Mouse (Mus musculus) brain, adult 10 weeks (tissue): ENCODE measurements around the gene Clec1b. TPM values are rescaled to one million over a fixed set of nuclear protein-coding genes. Genes with fewer than 3 reads are reported as not detected.

Source experiments
- polyA plus RNA-seq: library from polyadenylated mRNA; stranded (reverse); fragments of 350-450 nt; fragmentation: Illumina TruSeq; extraction: RNeasy Lipid Tissue Mini Kit (QIAGEN cat#74804); gene quantifications from one replicate; pipeline ENCODE4 v1.2.3, GENCODE M21; 2015; ENCODE audit warnings: low read depth, low replicate concordance

The Clec1b gene
- polyA plus RNA-seq: not detected

GRCm38 (mm10) chr6:129396997-129397396, at the start of gene Clec1b:
Gene Clec1b (plus strand): TSS chr6:129397297.

GRCm38 (mm10) chr6:129385774-129386173, 11.3 kb upstream of the Clec1b start, which contains the start of gene Clec12b:
Gene Clec12b (minus strand): TSS chr6:129385874.

GRCm38 (mm10) chr6:129408562-129408961, 11.5 kb downstream of the Clec1b start, which contains the start of gene Clec9a:
Gene Clec9a (plus strand): TSS chr6:129408862.

GRCm38 (mm10) chr6:129451411-129452039, 54.4 kb downstream of the Clec1b start, which contains the start of gene Clec1a:
Gene Clec1a (minus strand): TSS chr6:129452000.

Other genes starting within 250 kb of the Clec1b start
- gene Clec2d, start 216.7 kb upstream of the Clec1b start, polyA plus RNA-seq: 19.1 TPM
- not detected for gene Cd69, start 121.9 kb upstream of the Clec1b start, polyA plus RNA-seq
- not detected for gene 4922502D21Rik, start 65.5 kb upstream of the Clec1b start, polyA plus RNA-seq
- 0.58 TPM for gene Clec12a, start 54.6 kb upstream of the Clec1b start, polyA plus RNA-seq
- not detected for gene Clec12b, start 11.4 kb upstream of the Clec1b start, polyA plus RNA-seq
- not detected for gene Clec9a, start 11.6 kb downstream of the Clec1b start, polyA plus RNA-seq
- gene Clec1a, start 54.7 kb downstream of the Clec1b start, polyA plus RNA-seq: 0.91 TPM
- not detected for gene Olr1, start 109.9 kb downstream of the Clec1b start, polyA plus RNA-seq
- not detected for gene Tmem52b, start 115.3 kb downstream of the Clec1b start, polyA plus RNA-seq
- 958 TPM for gene Gabarapl1, start 135.9 kb downstream of the Clec1b start, polyA plus RNA-seq
- not detected for gene Klre1, start 180.6 kb downstream of the Clec1b start, polyA plus RNA-seq
- gene Klrd1, start 194.5 kb downstream of the Clec1b start, polyA plus RNA-seq: not detected
- not detected for gene Klrk1, start 226.6 kb downstream of the Clec1b start, polyA plus RNA-seq
- gene Klrc3, start 246.0 kb downstream of the Clec1b start, polyA plus RNA-seq: not detected